Mouse (Mus musculus) forebrain, embryonic 11.5 days (tissue): Measurements from ENCODE around the gene Gm5662. TPM values are rescaled to one million over a fixed set of nuclear protein-coding genes. Genes with fewer than 3 reads are reported as not detected.
"Not testable (repeated sequence)": the region's sequence is repeated elsewhere in the genome, so short reads cannot be mapped to it uniquely, and the experiment has no call there.

ENCODE experiments used
- ATAC-seq: fragments of 200-750 bp; cut with Nextera tagmentation; replicated peaks from 2 replicates; pipeline ENCODE4 v1.8.0; 2017; ENCODE audit warnings: moderate TSS enrichment; ENCODE audit not compliant: low FRiP score
- DNase-seq: peaks from one replicate; pipeline ENCODE4 v3.0.0-alpha.2; 2017; ENCODE audit warnings: low spot score
- H3K27ac ChIP-seq: fragments of 300-500 bp; sonication (generic); 2 replicates; pipeline ENCODE4 v1.5.1; 2014; ENCODE audit warnings: low read depth, low read length
- H3K27me3 ChIP-seq: fragments of 300-500 bp; sonication (generic); 2 replicates; pipeline ENCODE4 v1.6.1; 2014; ENCODE audit warnings: mild to moderate bottlenecking, low read length, mixed read lengths; ENCODE audit not compliant: control insufficient read depth, insufficient read depth
- H3K36me3 ChIP-seq: fragments of 300-500 bp; sonication (generic); 2 replicates; pipeline ENCODE4 v1.6.1; 2014; ENCODE audit warnings: mild to moderate bottlenecking, low read length, moderate library complexity, mixed read lengths; ENCODE audit not compliant: control insufficient read depth, insufficient read depth
- H3K4me1 ChIP-seq: fragments of 300-500 bp; sonication (generic); replicated peaks from 2 replicates; pipeline ENCODE4 v1.6.1; 2014; ENCODE audit warnings: low read length, mixed read lengths; ENCODE audit not compliant: control insufficient read depth, insufficient read depth
- H3K4me2 ChIP-seq: fragments of 300-500 bp; sonication (generic); 2 replicates; pipeline ENCODE4 v1.6.1; 2014; ENCODE audit warnings: low read depth, mild to moderate bottlenecking, low read length, moderate library complexity, mixed read lengths; ENCODE audit not compliant: severe bottlenecking
- H3K4me3 ChIP-seq: fragments of 300-500 bp; sonication (generic); 2 replicates; pipeline ENCODE4 v1.5.1; 2014; ENCODE audit warnings: low read depth, low read length
- H3K9ac ChIP-seq: fragments of 300-500 bp; sonication (generic); 2 replicates; pipeline ENCODE4 v1.6.1; 2014; ENCODE audit warnings: low read length
- H3K9me3 ChIP-seq: fragments of 300-500 bp; sonication (generic); 2 replicates; pipeline ENCODE4 v1.6.1; 2016; ENCODE audit warnings: low read length, mixed read lengths; ENCODE audit not compliant: control insufficient read depth
- WGBS: fragments of 180-500 bp; shearing (Covaris S2); extraction: QIAGEN DNeasy Blood & Tissue Kit; methylation state at CpG from one replicate; pipeline ENCODE4 v1.1.7; 2014; 5-methylcytosine and 5-hydroxymethylcytosine counted together
- polyA plus RNA-seq: library from polyadenylated mRNA; unstranded; fragments of >200 nt; fragmentation: Nextera tagmentation; extraction: Ambion mirVana; gene quantifications from 2 replicates; pipeline ENCODE4 v1.2.1, GENCODE M21; 2014

The Gm5662 gene
- polyA plus RNA-seq, 1 experiment from 2014 or later: not detected

GRCm38 (mm10) chr12:88245786-88246185, 28.5 kb downstream of the Gm5662 start:
- H3K36me3 ChIP-seq, ATAC-seq, H3K27ac ChIP-seq, H3K9me3 ChIP-seq, H3K27me3 ChIP-seq, H3K4me1 ChIP-seq, H3K4me2 ChIP-seq, H3K9ac ChIP-seq, DNase-seq, H3K4me3 ChIP-seq: not testable (repeated sequence)

GRCm38 (mm10) chr12:88242940-88243339, 31.4 kb downstream of the Gm5662 start:
- not testable (repeated sequence) for H3K27me3 ChIP-seq, H3K36me3 ChIP-seq, ATAC-seq, H3K27ac ChIP-seq, H3K9ac ChIP-seq, DNase-seq, H3K4me1 ChIP-seq, H3K4me2 ChIP-seq, H3K9me3 ChIP-seq, H3K4me3 ChIP-seq
- WGBS: 58% methylated on average over 1 of the region's 1 CpGs

Other genes with a start within 250 kb of the Gm5662 start
- not detected in 2 replicates for gene Gm2056, start 247.5 kb downstream of the Gm5662 start, polyA plus RNA-seq
- not detected in 2 replicates for gene Gm16368, start 190.8 kb downstream of the Gm5662 start, polyA plus RNA-seq
- gene Gm10436, start 92.4 kb downstream of the Gm5662 start, polyA plus RNA-seq: not detected in 2 replicates
- not detected in 2 replicates for gene Gm8332, start 24.4 kb downstream of the Gm5662 start, polyA plus RNA-seq
- gene Gm5039, start 49.5 kb upstream of the Gm5662 start, polyA plus RNA-seq: not detected in 2 replicates
- 15.2 and 20.9 TPM in 2 replicates for gene Adck1, start 86.1 kb upstream of the Gm5662 start, polyA plus RNA-seq